Mouse (Mus musculus) liver, postnatal 0 days (tissue): ENCODE measurements around the gene Phldb1.

Experiments used
- CTCF ChIP-seq: sonication (generic); IDR thresholded peaks from 2 replicates; pipeline ENCODE4 v1.5.1; 2016; ENCODE audit warnings: antibody characterized with exemption, low read depth
- EP300 ChIP-seq: IDR thresholded peaks from 2 replicates; pipeline ENCODE4 v1.6.1; 2016; ENCODE audit warnings: antibody characterized with exemption, low read depth, mild to moderate bottlenecking

- TF ChIP-seq CTCF, result peak; percentile 42
- no peak for TF ChIP-seq EP300
These were observed 5.7 kb upstream of the Phldb1 start for GRCm38 (mm10) chr9:44740663-44741192.
